Mouse (Mus musculus) forebrain, embryonic 13.5 days (tissue): ENCODE results near the gene Slc6a11. TPM values are rescaled to one million over a fixed set of nuclear protein-coding genes. Genes with fewer than 3 reads are reported as not detected.
A peak's percentile ranks its signal among the peaks of the same experiment; 100 is the strongest.

Source experiments
- ATAC-seq: fragments of 200-750 bp; cut with Nextera tagmentation; 2 replicates; pipeline ENCODE4 v1.8.0; 2017
- H3K27ac ChIP-seq: fragments of 300-500 bp; sonication (generic); 2 replicates; pipeline ENCODE4 v1.5.1; 2015; ENCODE audit warnings: inconsistent platforms, mild to moderate bottlenecking, moderate library complexity
- H3K27me3 ChIP-seq: fragments of 300-500 bp; sonication (generic); 2 replicates; pipeline ENCODE4 v1.6.1; 2015; ENCODE audit warnings: mild to moderate bottlenecking, inconsistent platforms
- H3K36me3 ChIP-seq: fragments of 300-500 bp; sonication (generic); 2 replicates; pipeline ENCODE4 v1.6.1; 2015; ENCODE audit warnings: mild to moderate bottlenecking, inconsistent platforms; ENCODE audit not compliant: poor library complexity, severe bottlenecking
- H3K4me1 ChIP-seq: fragments of 300-500 bp; sonication (generic); 2 replicates; pipeline ENCODE4 v1.6.1; 2015; ENCODE audit warnings: inconsistent platforms
- H3K4me2 ChIP-seq: fragments of 300-500 bp; sonication (generic); 2 replicates; pipeline ENCODE4 v1.6.1; 2015; ENCODE audit warnings: inconsistent platforms, mild to moderate bottlenecking, moderate library complexity
- H3K4me3 ChIP-seq: fragments of 300-500 bp; sonication (generic); 2 replicates; pipeline ENCODE4 v1.5.1; 2015; ENCODE audit warnings: mild to moderate bottlenecking, inconsistent platforms
- H3K9ac ChIP-seq: fragments of 300-500 bp; sonication (generic); 2 replicates; pipeline ENCODE4 v1.6.1; 2015; ENCODE audit warnings: mild to moderate bottlenecking, inconsistent platforms
- H3K9me3 ChIP-seq: fragments of 300-500 bp; sonication (generic); replicated peaks from 2 replicates; pipeline ENCODE4 v1.6.1; 2016; ENCODE audit warnings: inconsistent platforms
- WGBS: fragments of 180-500 bp; shearing (Covaris S2); methylation state at CpG from one replicate; pipeline ENCODE4 v1.1.7; 2015; 5-methylcytosine and 5-hydroxymethylcytosine counted together
- polyA plus RNA-seq: library from polyadenylated mRNA; unstranded; fragments of >200 nt; fragmentation: Nextera tagmentation; extraction: Ambion mirVana; gene quantifications from 2 replicates; pipeline ENCODE4 v1.2.1, GENCODE M21; 2015

The Slc6a11 gene
- 2.4 and 2.6 TPM in 2 replicates for polyA plus RNA-seq

DNA sequence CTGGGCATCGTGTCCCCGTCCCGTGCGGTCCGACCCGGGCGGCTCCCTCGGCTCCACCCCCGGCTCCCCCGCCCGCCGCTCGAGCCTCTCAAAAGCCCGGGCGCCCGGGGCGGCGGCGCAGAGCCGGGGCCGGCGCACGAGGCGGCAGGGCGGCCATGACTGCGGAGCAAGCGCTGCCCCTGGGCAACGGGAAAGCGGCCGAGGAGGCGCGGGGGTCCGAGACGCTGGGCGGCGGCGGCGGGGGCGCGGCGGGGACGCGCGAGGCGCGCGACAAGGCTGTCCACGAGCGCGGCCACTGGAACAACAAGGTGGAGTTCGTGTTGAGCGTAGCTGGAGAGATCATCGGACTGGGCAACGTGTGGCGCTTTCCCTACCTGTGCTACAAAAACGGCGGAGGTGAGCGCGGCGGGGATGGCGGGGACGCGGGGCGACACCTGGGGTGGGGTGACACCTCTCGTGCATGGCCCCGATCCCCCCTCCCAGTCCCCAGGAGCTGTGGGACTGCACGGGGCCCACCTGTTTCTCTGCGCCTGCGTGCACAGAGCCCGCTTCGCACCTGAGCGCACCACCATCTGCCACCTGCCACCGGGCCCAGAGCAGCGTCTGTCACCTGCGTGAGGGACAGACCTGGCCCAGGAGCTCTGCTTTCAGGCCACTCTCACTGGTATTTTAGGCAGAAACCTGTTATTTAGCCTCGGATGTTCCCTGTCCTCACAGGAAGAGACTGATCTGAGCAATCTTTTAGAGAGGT, at the start of gene Slc6a11:
TSS of gene Slc6a11 (plus strand) at position 120 of the 751 bp plus-strand sequence.
- H3K27me3 ChIP-seq, result peaks cover 29% of the 10 kb centered on the region
- ATAC-seq, result peak; percentile 71
- peak within 1 kb of the TSS; percentile 78 for H3K9ac ChIP-seq
- no peaks in the 10 kb centered on the region for H3K36me3 ChIP-seq
- H3K4me2 ChIP-seq, result peak within 1 kb of the TSS; percentile 97
- H3K9me3 ChIP-seq, result no peaks in the 10 kb centered on the region; the same call in 1 of the 2 replicates
- H3K27ac ChIP-seq, result no peak within 1 kb of the TSS
- 2% methylated on average over 74 of the region's 76 CpGs for WGBS
- H3K4me3 ChIP-seq, result peak within 1 kb of the TSS; percentile 59
- peaks cover 11% of the 10 kb centered on the region for H3K4me1 ChIP-seq

DNA sequence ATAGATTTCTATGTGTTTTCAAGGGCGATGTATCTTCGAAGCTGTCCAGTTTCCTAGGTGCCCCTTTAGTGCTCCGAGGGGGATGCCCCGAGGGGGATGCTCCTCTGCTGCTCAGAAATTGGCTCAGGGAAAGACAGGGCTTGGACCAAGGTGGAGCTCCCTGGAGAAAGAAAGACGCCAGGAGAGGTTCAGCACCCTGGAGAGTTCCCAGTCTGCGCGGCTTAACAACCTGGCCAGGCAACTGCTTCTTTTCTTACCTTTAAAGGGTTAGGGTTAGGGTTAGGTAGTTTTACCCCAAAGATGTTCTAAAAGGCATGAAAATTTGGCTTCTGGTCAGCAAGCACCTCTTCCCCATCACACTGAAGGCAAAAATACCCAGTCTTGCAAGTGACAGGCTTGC, 43.9 kb upstream of the Slc6a11 start:
- no peaks in the 10 kb centered on the region for H3K36me3 ChIP-seq
- 0 out of 2 replicates have a peak, but pooled peaks cover under 1% of the 10 kb centered on the region for H3K4me1 ChIP-seq
- no peak overlapping the region for H3K4me3 ChIP-seq
- no peaks in the 10 kb centered on the region for H3K9me3 ChIP-seq
- WGBS, result 27% methylated on average over 7 of the region's 7 CpGs
- peaks cover 19% of the 10 kb centered on the region; the same call in 1 of the 2 replicates for H3K27me3 ChIP-seq
- no peak overlapping the region for H3K9ac ChIP-seq
- no peak for ATAC-seq
- no peak overlapping the region for H3K27ac ChIP-seq
- H3K4me2 ChIP-seq, result no peak overlapping the region

DNA sequence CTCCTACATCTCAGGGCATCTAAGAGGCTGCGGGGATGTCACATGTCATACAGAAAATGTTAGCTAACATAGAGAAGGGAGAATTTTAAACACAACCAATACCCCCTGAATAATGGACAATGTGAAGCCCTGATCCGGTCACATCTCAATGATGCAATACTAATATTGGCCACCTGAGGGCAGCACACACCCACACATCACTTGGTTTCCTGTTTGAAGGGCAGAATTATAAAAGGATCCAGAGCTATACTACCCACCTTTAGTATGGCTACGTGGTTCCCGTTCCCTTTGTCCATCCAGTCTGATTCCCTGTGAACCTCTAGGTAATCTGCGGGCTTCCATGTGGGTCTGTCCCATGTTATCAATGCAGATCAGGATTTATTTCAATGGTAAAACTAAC, 41.4 kb upstream of the Slc6a11 start:
- WGBS, result 16% methylated on average over 5 of the region's 5 CpGs
- no peak overlapping the region for H3K27ac ChIP-seq
- H3K4me2 ChIP-seq, result no peak overlapping the region
- H3K27me3 ChIP-seq, result peaks cover 19% of the 10 kb centered on the region; the same call in 1 of the 2 replicates
- peak; percentile 44 for ATAC-seq
- H3K36me3 ChIP-seq, result no peaks in the 10 kb centered on the region
- H3K4me1 ChIP-seq, result peaks cover 16% of the 10 kb centered on the region
- H3K9ac ChIP-seq, result no peak overlapping the region
- no peak overlapping the region for H3K4me3 ChIP-seq
- H3K9me3 ChIP-seq, result no peaks in the 10 kb centered on the region

GRCm38 (mm10) chr6:114092216-114092615, 38.8 kb upstream of the Slc6a11 start:
- no peak for ATAC-seq
- Histone ChIP-seq H3K4me1 (peaks cover 19% of the 10 kb centered on the region), H3K27ac (no peak overlapping the region), H3K9ac (no peak overlapping the region; the same call in 1 of the 2 replicates), H3K9me3 (no peaks in the 10 kb centered on the region), H3K4me3 (no peak overlapping the region), H3K27me3 (peaks cover 19% of the 10 kb centered on the region; the same call in 1 of the 2 replicates), H3K36me3 (no peaks in the 10 kb centered on the region), H3K4me2 (no peak overlapping the region)
- WGBS, result 37% methylated on average over 9 of the region's 9 CpGs

- no peak overlapping the region for H3K4me2 ChIP-seq
- H3K4me3 ChIP-seq, result no peak overlapping the region
- H3K9ac ChIP-seq, result no peak overlapping the region
- H3K36me3 ChIP-seq, result no peaks in the 10 kb centered on the region
- H3K4me1 ChIP-seq, result peaks cover 19% of the 10 kb centered on the region
- H3K27me3 ChIP-seq, result peaks cover under 1% of the 10 kb centered on the region; the same call in 1 of the 2 replicates
- no peak overlapping the region for H3K27ac ChIP-seq
- 46% methylated on average over 16 of the region's 16 CpGs for whole genome bisulfite sequencing
- no peaks in the 10 kb centered on the region for H3K9me3 ChIP-seq
- peak; percentile 66 for ATAC-seq
Measured at GRCm38 (mm10) chr6:114094251-114094650, 36.8 kb upstream of the Slc6a11 start.

DNA sequence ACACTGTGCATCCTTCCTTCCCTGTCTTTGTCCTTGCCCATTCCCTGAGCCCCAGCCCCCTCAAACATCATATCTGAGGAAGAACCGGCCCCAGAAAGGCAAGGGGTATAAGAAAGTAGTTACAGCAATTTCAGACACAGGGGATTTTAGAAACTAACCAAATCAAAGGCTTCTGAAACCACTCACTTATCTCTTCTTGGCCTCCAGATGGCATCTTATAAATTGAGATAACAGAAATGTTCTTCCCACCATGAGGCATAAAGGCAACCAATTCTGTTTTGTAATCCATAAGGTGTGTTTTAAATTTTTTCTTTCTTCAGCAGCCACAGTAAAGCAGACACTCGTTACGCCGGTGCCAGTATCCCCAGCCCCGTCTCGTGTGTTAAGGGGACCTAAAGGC, 34.5 kb upstream of the Slc6a11 start:
- WGBS, result 80% methylated on average over 6 of the region's 6 CpGs
- H3K27me3 ChIP-seq, result no peaks in the 10 kb centered on the region
- H3K4me1 ChIP-seq, result peaks cover 19% of the 10 kb centered on the region
- no peak overlapping the region for H3K4me3 ChIP-seq
- H3K36me3 ChIP-seq, result no peaks in the 10 kb centered on the region
- H3K9me3 ChIP-seq, result no peaks in the 10 kb centered on the region
- H3K27ac ChIP-seq, result no peak overlapping the region
- ATAC-seq, result no peak
- H3K9ac ChIP-seq, result no peak overlapping the region
- no peak overlapping the region for H3K4me2 ChIP-seq

- no peak for ATAC-seq
- WGBS, result 77% methylated on average over 8 of the region's 8 CpGs
- Histone ChIP-seq H3K4me2 (no peak overlapping the region), H3K36me3 (no peaks in the 10 kb centered on the region), H3K27me3 (no peaks in the 10 kb centered on the region), H3K27ac (no peak overlapping the region), H3K9me3 (no peaks in the 10 kb centered on the region), H3K4me1 (peaks cover 18% of the 10 kb centered on the region), H3K4me3 (no peak overlapping the region), H3K9ac (no peak overlapping the region)
Measured at GRCm38 (mm10) chr6:114101923-114102322, 29.1 kb upstream of the Slc6a11 start.

DNA sequence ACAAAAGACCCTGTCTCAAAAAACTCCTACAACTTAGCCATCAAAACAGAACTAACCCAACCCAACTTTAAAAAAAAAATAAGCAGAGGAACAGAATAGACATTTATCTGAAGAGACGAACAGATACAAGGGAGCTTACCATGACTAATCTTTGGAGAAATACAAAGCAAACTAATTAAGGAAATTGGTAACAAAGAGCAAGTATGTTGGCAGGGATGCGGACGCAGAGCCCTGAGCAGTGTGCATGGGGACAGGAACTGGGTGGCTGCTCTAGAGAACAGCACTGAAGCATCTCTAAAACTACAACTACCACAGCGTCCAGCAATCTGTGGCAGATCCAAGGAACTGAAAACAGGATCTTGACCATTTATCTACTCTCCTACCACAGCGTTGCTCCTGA, 11.5 kb upstream of the Slc6a11 start:
- Histone ChIP-seq H3K4me1 (no peaks in the 10 kb centered on the region), H3K27ac (no peak overlapping the region), H3K4me3 (no peak overlapping the region), H3K4me2 (no peak overlapping the region), H3K9ac (no peak overlapping the region), H3K9me3 (no peaks in the 10 kb centered on the region), H3K27me3 (no peaks in the 10 kb centered on the region), H3K36me3 (no peaks in the 10 kb centered on the region)
- no peak for ATAC-seq
- WGBS, result 38% methylated on average over 5 of the region's 5 CpGs

DNA sequence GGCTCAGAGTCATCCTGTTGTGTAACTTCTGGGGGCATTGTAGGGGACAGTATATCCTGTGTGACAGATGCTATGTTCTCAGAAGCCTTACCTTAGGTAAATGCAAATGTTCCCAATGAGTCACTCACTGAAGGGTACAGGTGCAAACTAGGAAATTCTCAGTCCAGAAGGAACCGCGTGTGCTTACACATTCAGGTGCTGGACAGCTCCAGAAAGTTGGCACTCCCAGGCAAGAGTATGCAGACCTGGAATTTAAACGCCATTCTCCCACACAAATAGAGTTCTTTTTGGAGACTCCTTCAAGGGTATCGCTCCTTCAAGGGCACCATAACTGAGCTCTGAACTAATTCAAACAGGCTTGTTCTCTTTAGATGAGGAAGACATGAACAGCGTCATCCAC, 5.5 kb upstream of the Slc6a11 start:
- Histone ChIP-seq H3K36me3 (no peaks in the 10 kb centered on the region), H3K4me3 (no peak overlapping the region), H3K9me3 (no peaks in the 10 kb centered on the region), H3K9ac (no peak overlapping the region), H3K4me1 (no peaks in the 10 kb centered on the region), H3K4me2 (no peak overlapping the region), H3K27ac (no peak overlapping the region), H3K27me3 (peaks cover 9% of the 10 kb centered on the region)
- no peak for ATAC-seq
- WGBS, result 80% methylated on average over 5 of the region's 5 CpGs

DNA sequence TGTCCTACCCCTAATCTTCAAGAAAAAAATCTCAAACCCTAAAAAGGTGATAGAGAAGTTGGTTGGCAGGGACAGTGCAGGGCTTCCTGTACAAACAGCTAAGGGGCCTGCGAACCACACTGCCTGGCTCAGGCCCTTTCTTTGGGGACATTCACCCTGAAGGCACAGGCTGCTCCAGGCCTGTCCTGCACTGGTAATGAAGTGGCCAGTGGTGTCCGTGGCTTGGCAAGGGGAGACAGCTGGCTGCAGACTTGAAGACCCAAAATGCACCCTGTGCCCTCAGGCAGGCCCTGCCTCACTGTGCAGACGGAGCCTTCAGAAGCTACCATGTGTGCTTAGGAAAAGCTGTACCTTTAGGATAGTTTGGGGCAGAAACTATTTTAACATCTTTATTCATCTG, 1.4 kb downstream of the Slc6a11 start:
- peaks cover 29% of the 10 kb centered on the region for H3K27me3 ChIP-seq
- H3K4me1 ChIP-seq, result peaks cover 11% of the 10 kb centered on the region
- no peaks in the 10 kb centered on the region for H3K36me3 ChIP-seq
- H3K4me2 ChIP-seq, result no peak overlapping the region
- ATAC-seq, result no peak
- H3K9ac ChIP-seq, result no peak overlapping the region
- H3K4me3 ChIP-seq, result no peak overlapping the region
- H3K27ac ChIP-seq, result no peak overlapping the region
- WGBS, result 76% methylated on average over 3 of the region's 3 CpGs
- no peaks in the 10 kb centered on the region; the same call in 1 of the 2 replicates for H3K9me3 ChIP-seq

GRCm38 (mm10) chr6:114132916-114133315, 1.9 kb downstream of the Slc6a11 start:
- Histone ChIP-seq H3K27ac (no peak overlapping the region), H3K4me3 (no peak overlapping the region), H3K9ac (no peak overlapping the region), H3K4me1 (peaks cover 11% of the 10 kb centered on the region), H3K4me2 (no peak overlapping the region), H3K9me3 (no peaks in the 10 kb centered on the region; the same call in 1 of the 2 replicates), H3K36me3 (no peaks in the 10 kb centered on the region), H3K27me3 (peaks cover 29% of the 10 kb centered on the region)
- 81% methylated on average over 8 of the region's 8 CpGs for WGBS
- ATAC-seq, result no peak

DNA sequence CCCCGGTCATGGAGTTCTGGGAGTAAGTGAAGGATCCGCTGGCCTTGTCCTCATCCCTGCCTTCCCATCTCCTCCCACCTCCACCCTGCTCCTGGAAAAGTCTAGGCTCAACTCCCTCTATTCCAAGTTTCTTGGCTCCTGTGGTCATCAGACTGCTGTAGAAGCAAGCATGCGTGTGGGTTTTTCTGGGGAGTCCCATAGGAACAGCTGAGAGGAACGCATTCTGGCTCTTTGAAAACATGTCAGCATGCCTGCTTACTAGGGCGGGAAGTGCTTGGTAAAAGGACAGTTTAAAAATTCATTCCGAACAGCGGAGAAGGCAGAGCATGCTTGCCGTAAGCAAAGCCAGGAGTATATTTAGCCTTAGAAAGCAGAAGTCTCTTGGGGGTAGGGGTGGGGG, 7.9 kb downstream of the Slc6a11 start:
- 90% methylated on average over 8 of the region's 8 CpGs for WGBS
- no peak overlapping the region for H3K9ac ChIP-seq
- H3K4me3 ChIP-seq, result no peak overlapping the region
- no peak overlapping the region for H3K4me2 ChIP-seq
- no peaks in the 10 kb centered on the region for H3K36me3 ChIP-seq
- H3K27ac ChIP-seq, result no peak overlapping the region
- H3K9me3 ChIP-seq, result peaks cover 5% of the 10 kb centered on the region; the same call in 1 of the 2 replicates
- peaks cover 9% of the 10 kb centered on the region for H3K4me1 ChIP-seq
- no peaks in the 10 kb centered on the region for H3K27me3 ChIP-seq
- no peak for ATAC-seq
